Mouse (Mus musculus): ENCODE results near the gene Liph.
"Not testable (repeated sequence)": the region's sequence is repeated elsewhere in the genome, so short reads cannot be mapped to it uniquely, and the experiment has no call there.

GRCm38 (mm10) chr16:21908906-21909305, 86.6 kb downstream of the Liph start:
- TF ChIP-seq CTCF (conservative IDR thresholded peaks at IDR 0.05; ENCODE audit: low read length); POU5F1 (IDR thresholded peaks at IDR 0.05; ENCODE audit: borderline replicate concordance, low read length): not testable (repeated sequence)

Measured in E14TG2a.4 (cell line).